Mouse (Mus musculus): Measurements from ENCODE around the gene Ror1. TPM values are rescaled to one million over a fixed set of nuclear protein-coding genes. Genes with fewer than 3 reads are reported as not detected.

Gene Ror1
- polyA plus RNA-seq, 1 experiment = 0.36 TPM

DNA sequence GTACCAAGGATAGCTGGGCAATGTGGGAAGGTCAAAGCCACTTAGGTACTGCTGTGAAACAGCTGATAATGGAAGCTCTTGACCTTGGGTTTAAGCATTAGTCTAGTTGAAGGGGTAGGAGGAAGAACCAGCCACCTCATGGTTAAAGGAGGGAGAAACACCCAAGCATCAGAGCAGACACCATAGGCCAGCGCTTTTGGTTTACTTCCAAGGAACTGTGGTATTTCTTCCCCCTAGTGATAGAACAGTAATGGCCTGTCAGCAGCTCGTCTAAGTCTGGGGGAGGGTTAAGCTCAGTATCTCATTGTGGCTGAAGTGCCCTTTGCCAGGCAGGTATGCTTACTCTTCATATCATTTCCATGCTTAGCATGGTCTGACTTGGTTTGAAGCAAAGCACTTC lies 102.7 kb downstream of the Ror1 start:
- H3K4me1 ChIP-seq (ENCODE audit: control insufficient read depth, insufficient read depth, insufficient read length, low read length) = no peaks in the 10 kb centered on the region
- no peak overlapping the region for H3K4me3 ChIP-seq (ENCODE audit: insufficient read depth, low read depth, low read length)
- H3K27ac ChIP-seq (replicated peaks; ENCODE audit: low read depth, low read length) = no peak overlapping the region

DNA sequence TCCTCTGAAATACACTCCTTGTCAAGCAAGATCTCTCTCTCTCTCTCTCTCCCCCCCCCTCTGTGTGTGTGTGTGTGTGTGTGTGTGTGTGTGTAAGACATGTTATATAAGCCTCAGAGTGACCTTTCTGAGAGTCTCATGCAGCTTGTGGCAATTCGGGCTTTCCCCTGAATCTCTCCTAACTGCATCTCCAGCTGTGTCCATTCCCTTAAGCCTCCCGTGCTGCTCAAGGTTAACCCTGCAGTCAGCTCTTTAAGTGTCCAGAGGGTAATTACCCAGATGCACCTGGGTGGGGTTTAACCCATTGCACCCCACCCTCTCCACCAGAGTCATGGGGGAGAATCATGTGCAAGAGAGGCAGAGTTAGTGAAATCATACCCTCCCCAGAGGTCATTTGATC lies 105.7 kb downstream of the Ror1 start:
- H3K27ac ChIP-seq (replicated peaks; ENCODE audit: low read depth, low read length) = no peak overlapping the region
- H3K4me1 ChIP-seq (ENCODE audit: control insufficient read depth, insufficient read depth, insufficient read length, low read length) = no peaks in the 10 kb centered on the region
- no peak overlapping the region for H3K4me3 ChIP-seq (ENCODE audit: insufficient read depth, low read depth, low read length)

DNA sequence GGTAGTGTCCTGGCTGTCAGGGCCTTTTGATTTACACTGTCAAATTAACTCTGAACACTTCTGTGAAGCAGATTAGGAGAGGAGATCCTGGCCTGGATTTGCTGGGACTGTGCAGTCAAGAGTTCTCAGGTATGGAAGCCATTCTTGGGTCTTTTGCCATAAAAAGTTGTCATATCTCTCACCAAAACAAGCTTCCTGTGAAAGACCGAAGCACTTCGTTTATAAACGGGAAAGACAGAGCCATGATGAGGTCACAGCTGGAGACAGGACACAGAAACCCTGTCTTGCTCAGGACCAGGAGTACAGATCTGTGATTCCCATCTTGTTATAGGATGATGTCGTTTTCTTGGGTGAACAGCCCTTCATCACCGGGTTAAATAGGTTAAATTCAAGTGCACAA lies 107.5 kb downstream of the Ror1 start:
- Histone ChIP-seq H3K27ac (replicated peaks; ENCODE audit: low read depth, low read length) (no peak overlapping the region), H3K4me3 (ENCODE audit: insufficient read depth, low read depth, low read length) (no peak overlapping the region), H3K4me1 (ENCODE audit: control insufficient read depth, insufficient read depth, insufficient read length, low read length) (no peaks in the 10 kb centered on the region)

DNA sequence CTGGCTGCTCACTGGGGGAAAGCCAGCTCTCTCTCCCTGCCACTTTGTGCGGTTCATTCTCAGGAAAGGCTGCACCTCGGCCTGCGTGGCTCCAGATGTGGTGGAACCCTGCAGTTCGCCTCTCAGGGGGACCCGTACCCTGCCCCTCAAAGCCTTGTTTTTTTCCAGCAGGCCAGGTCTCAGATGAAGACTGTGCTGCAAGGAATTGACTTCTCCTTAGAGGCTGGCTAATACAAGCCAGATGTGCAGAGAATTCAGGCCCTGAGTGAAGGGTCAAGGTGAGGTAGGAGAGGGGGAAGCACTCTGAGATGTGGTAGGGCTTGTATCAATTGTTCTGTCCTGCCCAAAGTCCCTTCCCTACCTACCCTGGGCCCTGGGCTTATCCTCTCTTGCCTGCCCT lies 108.1 kb downstream of the Ror1 start:
- H3K4me1 ChIP-seq (ENCODE audit: control insufficient read depth, insufficient read depth, insufficient read length, low read length) = no peaks in the 10 kb centered on the region
- no peak overlapping the region for H3K27ac ChIP-seq (replicated peaks; ENCODE audit: low read depth, low read length)
- no peak overlapping the region for H3K4me3 ChIP-seq (ENCODE audit: insufficient read depth, low read depth, low read length)

DNA sequence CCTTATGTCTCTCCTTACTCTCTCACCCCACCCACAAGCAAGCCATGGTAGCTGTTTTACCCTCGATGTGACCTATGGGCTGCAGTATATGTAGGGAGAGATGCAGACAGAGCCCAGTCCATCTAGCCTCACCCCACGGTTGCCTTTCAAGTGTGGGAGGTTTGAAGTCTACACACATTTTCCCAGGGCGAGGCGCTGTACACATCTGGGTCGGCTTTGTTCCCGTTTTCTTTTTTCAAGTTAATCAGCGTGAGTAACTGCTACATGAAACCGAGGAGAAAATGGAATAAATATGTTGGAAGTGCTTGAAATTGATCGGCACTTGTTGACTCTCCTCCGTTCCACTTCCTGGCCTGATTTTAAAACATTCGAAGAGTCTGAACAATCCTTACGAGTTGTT lies 108.8 kb downstream of the Ror1 start:
- Histone ChIP-seq H3K27ac (replicated peaks; ENCODE audit: low read depth, low read length) (no peak overlapping the region), H3K4me3 (ENCODE audit: insufficient read depth, low read depth, low read length) (no peak overlapping the region), H3K4me1 (ENCODE audit: control insufficient read depth, insufficient read depth, insufficient read length, low read length) (no peaks in the 10 kb centered on the region)

DNA sequence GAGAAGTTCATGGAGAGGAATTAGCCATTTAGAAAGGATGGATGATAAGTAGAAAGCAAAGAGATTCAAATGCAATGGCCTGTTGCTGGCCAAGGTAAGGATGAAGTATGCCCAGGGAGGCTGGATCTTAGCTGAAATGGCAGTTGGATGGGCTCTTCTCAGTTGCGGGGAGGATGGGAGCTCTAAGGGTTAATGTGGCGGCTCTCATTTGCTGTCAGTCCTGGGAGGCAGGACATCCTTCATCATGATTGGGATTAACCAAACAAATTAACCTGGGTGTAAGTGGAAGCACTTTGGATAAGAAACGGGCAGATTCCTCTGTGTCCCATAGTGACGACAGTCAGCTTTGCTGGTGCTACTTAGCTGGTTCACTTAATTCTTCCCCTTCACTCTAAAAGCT lies 112.5 kb downstream of the Ror1 start:
- Histone ChIP-seq H3K4me1 (ENCODE audit: control insufficient read depth, insufficient read depth, insufficient read length, low read length) (no peaks in the 10 kb centered on the region), H3K27ac (replicated peaks; ENCODE audit: low read depth, low read length) (no peak overlapping the region), H3K4me3 (ENCODE audit: insufficient read depth, low read depth, low read length) (no peak overlapping the region)

DNA sequence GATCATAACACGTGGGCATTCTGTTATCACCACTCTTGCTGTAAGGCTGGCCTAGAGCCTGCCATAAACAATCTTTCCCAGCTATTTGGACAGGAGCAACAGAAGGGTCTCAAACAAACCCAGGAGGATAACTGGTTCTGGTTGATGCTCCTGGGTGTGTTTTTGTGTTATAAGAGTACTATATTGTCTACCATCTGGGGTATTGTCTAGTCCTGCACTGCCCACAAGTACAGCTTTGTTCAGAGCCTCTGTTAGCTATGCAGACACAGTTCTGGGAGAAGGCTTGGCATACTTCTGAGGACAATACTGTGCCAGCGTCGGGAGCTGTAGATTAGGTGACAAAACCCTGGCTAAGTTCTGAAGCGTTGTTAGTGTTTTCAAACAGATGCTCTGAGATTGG lies 113.5 kb downstream of the Ror1 start:
- Histone ChIP-seq H3K27ac (replicated peaks; ENCODE audit: low read depth, low read length) (no peak overlapping the region), H3K4me3 (ENCODE audit: insufficient read depth, low read depth, low read length) (no peak overlapping the region), H3K4me1 (ENCODE audit: control insufficient read depth, insufficient read depth, insufficient read length, low read length) (no peaks in the 10 kb centered on the region)

DNA sequence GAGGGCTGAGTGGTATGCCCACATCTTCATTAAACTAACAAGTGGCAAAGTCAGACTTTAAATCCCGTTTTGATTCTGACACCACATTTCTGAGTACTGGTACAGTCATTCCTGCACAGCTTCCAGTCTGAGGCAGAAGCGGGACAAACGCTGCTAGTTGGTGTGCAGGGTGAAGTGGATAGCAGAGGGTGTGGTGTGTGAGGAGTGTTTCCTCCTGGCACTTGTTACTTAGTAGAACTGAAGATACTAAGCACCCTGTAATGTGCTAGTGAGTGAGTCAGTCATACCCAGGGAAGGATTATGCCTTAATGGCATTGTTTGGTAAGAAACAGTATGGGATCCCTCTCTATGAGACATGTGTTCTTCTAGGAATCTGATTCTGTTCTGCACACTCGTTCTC lies 115.7 kb downstream of the Ror1 start:
- Histone ChIP-seq H3K4me1 (ENCODE audit: control insufficient read depth, insufficient read depth, insufficient read length, low read length) (no peaks in the 10 kb centered on the region), H3K27ac (replicated peaks; ENCODE audit: low read depth, low read length) (no peak overlapping the region), H3K4me3 (ENCODE audit: insufficient read depth, low read depth, low read length) (no peak overlapping the region)

DNA sequence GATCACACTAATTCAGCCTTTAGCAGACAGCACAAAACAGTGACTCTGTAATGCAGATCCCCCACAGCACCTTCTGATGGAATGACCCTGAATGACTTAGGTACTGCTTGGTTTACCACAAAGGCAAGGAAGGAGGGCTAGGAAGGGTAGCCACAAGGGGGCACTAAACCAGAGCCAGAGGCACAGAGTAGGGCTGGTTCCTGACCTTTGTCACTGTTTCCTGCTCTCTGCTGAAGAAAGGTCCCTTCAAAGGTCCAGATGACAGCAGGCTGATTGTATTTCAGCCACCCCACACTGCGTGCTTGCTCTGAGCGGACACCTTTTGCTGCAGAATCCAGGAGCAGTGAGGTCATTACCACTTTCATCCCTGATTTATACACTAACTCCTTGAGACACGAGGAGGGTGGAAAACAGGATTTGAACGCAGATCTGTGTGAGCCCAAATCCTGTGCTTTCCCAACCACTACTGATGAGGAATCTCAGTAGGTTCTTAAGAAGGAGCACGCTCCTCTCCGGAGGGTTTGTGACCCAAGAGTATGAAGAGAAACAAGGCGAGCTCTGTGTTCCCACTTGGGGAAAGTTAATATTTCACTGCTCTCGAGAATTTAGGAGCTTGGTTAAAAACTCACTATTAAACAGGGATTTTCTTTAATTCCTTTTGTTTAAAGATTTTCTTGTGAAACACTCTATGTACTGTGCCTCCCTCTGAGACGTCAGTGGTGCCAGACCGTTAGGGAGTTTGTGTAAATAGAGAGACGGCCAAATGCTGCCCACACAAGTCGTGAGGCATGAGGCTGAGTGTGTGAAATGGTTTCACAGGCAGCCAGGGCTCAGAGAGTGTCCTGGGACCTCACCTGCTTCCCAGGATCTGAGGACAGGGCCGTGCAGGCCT lies 119.0 kb downstream of the Ror1 start:
- Histone ChIP-seq H3K27ac (replicated peaks; ENCODE audit: low read depth, low read length) (no peak overlapping the region), H3K4me3 (ENCODE audit: insufficient read depth, low read depth, low read length) (no peak overlapping the region), H3K4me1 (ENCODE audit: control insufficient read depth, insufficient read depth, insufficient read length, low read length) (no peaks in the 10 kb centered on the region)

DNA sequence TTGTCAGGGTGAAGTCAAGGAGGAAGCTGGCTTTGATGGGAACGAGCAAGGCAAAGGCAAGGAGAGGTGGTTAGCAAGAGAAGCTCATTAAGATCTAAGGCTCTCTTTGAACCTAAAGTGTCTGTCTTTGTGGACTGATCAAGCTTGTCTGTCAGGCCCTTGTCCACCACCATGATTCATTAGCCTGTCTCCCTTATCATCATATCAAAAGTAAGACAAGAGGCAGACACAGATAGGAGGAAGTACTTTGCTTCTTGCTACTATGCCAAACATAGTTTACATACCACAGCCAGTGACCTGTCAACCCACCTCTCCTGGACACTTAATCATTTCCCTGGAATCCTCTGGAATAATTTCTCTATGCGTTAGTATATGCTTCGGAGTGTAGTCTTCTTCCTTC lies 121.0 kb downstream of the Ror1 start:
- Histone ChIP-seq H3K27ac (replicated peaks; ENCODE audit: low read depth, low read length) (no peak overlapping the region), H3K4me3 (ENCODE audit: insufficient read depth, low read depth, low read length) (no peak overlapping the region), H3K4me1 (ENCODE audit: control insufficient read depth, insufficient read depth, insufficient read length, low read length) (no peaks in the 10 kb centered on the region)

DNA sequence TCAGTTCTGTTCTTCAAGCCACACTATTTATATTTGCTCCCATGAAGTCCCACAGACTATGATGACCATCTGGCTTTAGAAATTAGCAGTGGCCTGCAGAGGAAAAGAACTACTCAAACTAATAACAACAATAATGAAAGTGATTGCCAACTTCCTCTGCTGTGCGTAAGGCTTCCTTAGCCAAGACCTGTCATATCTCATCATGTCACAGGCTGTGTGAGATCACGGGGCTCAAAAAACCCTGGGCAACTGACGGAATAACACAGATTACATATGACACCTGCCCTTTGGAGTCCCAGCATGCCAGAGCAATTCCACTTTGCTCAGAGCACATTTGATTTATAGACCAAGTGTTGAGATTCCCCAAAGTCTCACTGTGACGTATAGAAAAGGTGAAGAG lies 123.4 kb downstream of the Ror1 start:
- H3K4me3 ChIP-seq (ENCODE audit: insufficient read depth, low read depth, low read length) = no peak overlapping the region
- no peak overlapping the region for H3K27ac ChIP-seq (replicated peaks; ENCODE audit: low read depth, low read length)
- H3K4me1 ChIP-seq (ENCODE audit: control insufficient read depth, insufficient read depth, insufficient read length, low read length) = no peaks in the 10 kb centered on the region

DNA sequence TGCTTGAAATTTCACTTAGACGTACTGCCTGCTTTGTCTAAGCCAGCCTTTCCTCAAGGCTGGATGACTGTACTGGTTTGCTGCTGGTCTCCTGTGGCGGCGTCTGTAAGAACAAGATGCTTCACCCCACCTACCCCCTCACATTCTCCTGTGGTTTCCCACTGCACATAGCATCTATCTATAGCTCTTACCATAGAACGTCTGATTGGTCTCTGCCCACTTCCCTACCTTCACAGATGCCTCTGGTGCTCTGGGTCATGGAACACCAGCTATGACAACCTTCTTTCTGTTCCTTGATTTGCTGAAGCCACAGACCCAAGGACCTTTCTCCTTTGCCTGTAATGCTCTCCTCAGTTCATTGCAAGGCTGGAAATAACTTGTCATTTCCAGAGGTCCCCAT lies 124.0 kb downstream of the Ror1 start:
- no peaks in the 10 kb centered on the region for H3K4me1 ChIP-seq (ENCODE audit: control insufficient read depth, insufficient read depth, insufficient read length, low read length)
- H3K4me3 ChIP-seq (ENCODE audit: insufficient read depth, low read depth, low read length) = no peak overlapping the region
- no peak overlapping the region for H3K27ac ChIP-seq (replicated peaks; ENCODE audit: low read depth, low read length)

DNA sequence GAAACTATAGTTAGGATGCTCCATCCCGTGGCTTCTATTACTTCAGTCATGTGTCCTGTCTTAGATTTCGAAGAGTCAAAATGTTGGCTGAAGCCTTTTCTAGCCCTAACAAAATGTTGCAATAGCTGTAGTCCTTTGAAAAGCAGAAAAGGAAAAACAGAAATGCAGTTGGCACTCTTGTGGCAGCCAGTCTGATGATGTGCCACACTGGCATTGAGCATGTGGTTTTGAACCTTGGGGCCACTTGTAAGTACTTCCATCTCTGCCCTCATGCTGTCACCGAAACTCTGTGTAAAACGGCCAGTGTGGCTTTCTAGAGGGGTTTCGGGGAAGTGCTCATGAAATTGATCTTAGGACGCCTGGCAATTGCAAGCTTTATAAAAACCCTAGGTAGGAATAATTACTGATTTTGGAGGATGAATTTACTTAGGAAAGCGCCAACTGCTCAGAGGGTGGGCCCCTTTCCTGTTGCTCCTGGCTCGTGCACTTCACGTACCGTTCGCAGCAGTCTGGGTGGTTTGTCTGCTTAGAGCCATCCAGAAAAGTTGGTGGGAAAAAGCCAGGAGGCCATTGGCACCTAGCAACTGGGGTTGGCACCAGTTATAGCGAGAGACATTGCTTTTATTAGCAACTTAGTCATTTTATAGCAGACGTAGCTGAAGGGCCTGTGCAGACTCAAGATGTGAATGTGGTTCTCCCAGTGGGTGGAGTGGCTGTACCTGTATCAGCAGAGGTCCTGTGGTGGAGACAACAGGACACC lies 126.6 kb downstream of the Ror1 start:
- Histone ChIP-seq H3K27ac (replicated peaks; ENCODE audit: low read depth, low read length) (no peak overlapping the region), H3K4me1 (ENCODE audit: control insufficient read depth, insufficient read depth, insufficient read length, low read length) (no peaks in the 10 kb centered on the region)

DNA sequence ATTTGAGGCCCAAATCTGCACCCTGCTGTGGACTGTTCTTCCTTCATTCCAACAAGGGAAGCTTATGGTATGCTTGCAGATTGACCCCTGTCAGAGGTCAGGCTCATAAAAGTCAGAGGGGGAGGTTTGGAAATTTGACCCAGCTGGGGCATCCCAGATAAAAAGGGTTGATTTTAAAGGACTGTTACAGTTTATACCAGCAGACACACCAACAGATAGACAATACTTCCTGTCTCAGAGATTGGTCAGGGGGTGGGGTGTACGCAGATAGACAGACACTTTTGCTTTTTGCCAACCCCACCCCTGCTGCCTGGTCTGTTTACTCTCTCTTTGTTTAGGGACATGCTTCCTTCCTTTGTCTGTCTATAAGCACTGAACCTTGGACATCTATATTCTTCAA lies 127.9 kb downstream of the Ror1 start:
- Histone ChIP-seq H3K27ac (replicated peaks; ENCODE audit: low read depth, low read length) (no peak overlapping the region), H3K4me1 (ENCODE audit: control insufficient read depth, insufficient read depth, insufficient read length, low read length) (no peaks in the 10 kb centered on the region), H3K4me3 (ENCODE audit: insufficient read depth, low read depth, low read length) (no peak overlapping the region)

More for the DNA sequence above, 126.6 kb downstream of the Ror1 start:
- H3K4me3 ChIP-seq (ENCODE audit: insufficient read depth, low read depth, low read length) = no peak overlapping the region

DNA sequence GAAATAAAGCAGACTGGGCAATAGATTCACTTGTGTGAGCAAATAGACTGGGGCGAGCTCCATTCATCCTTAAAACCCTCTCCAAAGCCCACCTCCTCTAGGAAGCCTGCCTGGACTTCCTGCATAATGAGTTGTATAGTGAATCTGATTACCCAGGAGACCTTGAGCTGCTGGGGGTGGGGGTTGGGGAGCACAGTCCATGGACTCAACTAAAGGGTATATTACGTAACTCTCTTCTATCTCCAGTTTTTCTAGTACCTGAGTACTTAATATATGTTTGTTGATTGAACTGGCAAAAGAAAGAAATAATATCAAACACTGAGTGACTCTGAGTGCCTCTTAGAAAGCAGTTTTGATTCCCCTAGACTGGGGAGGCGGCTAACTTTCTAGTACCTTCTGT lies 128.4 kb downstream of the Ror1 start:
- no peak overlapping the region for H3K4me3 ChIP-seq (ENCODE audit: insufficient read depth, low read depth, low read length)
- no peaks in the 10 kb centered on the region for H3K4me1 ChIP-seq (ENCODE audit: control insufficient read depth, insufficient read depth, insufficient read length, low read length)
- H3K27ac ChIP-seq (replicated peaks; ENCODE audit: low read depth, low read length) = no peak overlapping the region

DNA sequence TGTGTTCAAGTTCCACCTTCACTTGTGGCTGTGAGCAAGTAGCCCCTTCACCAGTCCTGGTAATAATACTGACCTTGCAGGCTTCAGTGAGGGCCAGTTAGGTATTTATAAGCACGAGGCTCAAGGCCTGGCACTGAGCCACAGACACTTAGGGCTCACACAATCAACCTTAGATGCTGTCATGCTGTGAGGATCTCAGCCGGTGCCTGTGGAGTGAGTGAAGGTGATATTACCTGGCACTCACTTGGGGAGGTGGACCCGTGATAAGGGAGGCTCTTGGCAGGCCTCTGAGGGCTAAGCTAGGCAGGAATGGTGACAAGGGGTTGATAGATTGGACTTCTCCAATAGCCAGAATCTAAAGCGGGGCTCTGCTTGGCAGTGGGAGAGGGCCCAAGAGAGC lies 131.0 kb downstream of the Ror1 start:
- H3K4me3 ChIP-seq (ENCODE audit: insufficient read depth, low read depth, low read length) = no peak overlapping the region
- no peaks in the 10 kb centered on the region for H3K4me1 ChIP-seq (ENCODE audit: control insufficient read depth, insufficient read depth, insufficient read length, low read length)
- no peak overlapping the region for H3K27ac ChIP-seq (replicated peaks; ENCODE audit: low read depth, low read length)

All from brown adipose tissue, adult 24 weeks (tissue).